ENCODE assay signal across 9 mouse cellular contexts in the genomic region with DNA sequence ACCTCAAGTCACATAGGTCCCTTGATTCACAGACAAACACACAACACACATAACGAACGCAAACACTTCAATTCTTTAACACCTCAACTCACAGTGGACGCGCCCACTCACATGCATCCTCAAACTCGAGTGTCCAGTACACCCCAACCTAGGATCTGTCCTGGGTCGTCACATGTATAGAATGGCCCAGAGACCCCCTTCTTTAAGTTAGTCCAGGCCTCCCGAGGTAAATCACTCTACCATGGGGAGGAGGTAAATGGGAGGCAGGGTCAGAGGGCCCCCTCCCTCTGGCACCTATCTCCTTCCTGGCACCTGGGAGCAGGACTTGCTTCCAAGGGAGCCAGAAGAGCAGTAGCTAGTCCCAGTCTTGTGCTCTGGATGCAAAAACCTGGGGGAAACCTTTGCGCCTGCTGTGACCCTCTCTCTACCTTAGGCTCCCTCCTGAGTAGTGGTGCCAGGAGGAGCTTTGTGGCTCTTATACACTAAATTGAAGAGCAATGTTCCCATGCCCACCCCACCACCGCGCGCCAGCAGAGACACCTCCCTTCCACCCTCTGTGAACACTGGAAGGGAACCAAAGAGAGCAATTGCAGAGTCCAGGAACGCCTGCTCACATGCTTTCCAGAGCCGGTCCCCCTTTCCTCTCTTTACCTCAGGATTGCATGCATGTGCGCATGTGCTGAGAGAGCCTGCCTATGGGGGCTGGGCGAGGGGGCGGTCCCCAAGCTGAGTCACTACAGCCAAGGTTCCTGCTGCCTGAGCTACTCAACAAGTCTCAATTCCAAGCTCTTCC. TPM values are rescaled to one million over a fixed set of nuclear protein-coding genes. Genes with fewer than 3 reads are reported as not detected.
DNase-seq lines count a peak whose midpoint lies in the region; ATAC-seq lines count a peak whose summit lies in the region.
"Had no signal": no experiment of that assay in that cellular context is flagged by ENCODE, and none has a peak within 500 bp of the region (broad histone marks: within the 10 kb centered on the region; RNA-seq: fewer than 3 reads in every experiment).

No protein-coding gene starts in this region.

- H3K4me2 ChIP-seq in neural tube, embryonic 11.5 days (ENCODE audit: low read depth): no peak overlapping the region; the same call in 1 of the 2 replicates
- H3K4me2 ChIP-seq in heart, embryonic 11.5 days: peak overlapping the region; percentile 64
- peak overlapping the region; percentile 20; the same call in 1 of the 2 replicates for H3K4me2 ChIP-seq in kidney, embryonic 16.5 days (replicated peaks; ENCODE audit: low read depth, low read length)
- H3K4me2 ChIP-seq in limb, embryonic 15.5 days: peak overlapping the region; percentile 34
- H3K4me2 ChIP-seq in neural tube, embryonic 14.5 days (ENCODE audit: low read depth, low read length): peak overlapping the region; percentile 84

- peaks cover 77% of the 10 kb centered on the region for H3K27me3 ChIP-seq in neural tube, embryonic 11.5 days (ENCODE audit: control insufficient read depth, insufficient read depth, low read length)
- H3K27me3 ChIP-seq in heart, embryonic 11.5 days (ENCODE audit: control insufficient read depth, insufficient read depth, low read length): peaks cover 97% of the 10 kb centered on the region
- H3K27me3 ChIP-seq in kidney, embryonic 16.5 days (ENCODE audit: insufficient read depth, low read length): peaks cover 100% of the 10 kb centered on the region
- H3K27me3 ChIP-seq in limb, embryonic 15.5 days: peaks cover 100% of the 10 kb centered on the region
- H3K27me3 ChIP-seq in neural tube, embryonic 14.5 days (ENCODE audit: control insufficient read depth, insufficient read depth, low read length): peaks cover 36% of the 10 kb centered on the region

- 13% methylated on average over 16 of the region's 16 CpGs for WGBS in neural tube, embryonic 11.5 days
- WGBS in heart, embryonic 11.5 days (ENCODE audit: insufficient replicate concordance): 10% methylated on average over 16 of the region's 16 CpGs
- WGBS in kidney, embryonic 16.5 days: 7% methylated on average over 16 of the region's 16 CpGs
- 11% methylated on average over 16 of the region's 16 CpGs for WGBS in limb, embryonic 15.5 days
- WGBS in neural tube, embryonic 14.5 days: 11% methylated on average over 16 of the region's 16 CpGs

- H3K9ac ChIP-seq in neural tube, embryonic 11.5 days (ENCODE audit: low read length): no peak overlapping the region
- no peak overlapping the region for H3K9ac ChIP-seq in heart, embryonic 11.5 days (ENCODE audit: low read depth, low read length)
- H3K9ac ChIP-seq in kidney, embryonic 16.5 days (replicated peaks; ENCODE audit: low read length): no peak overlapping the region
- H3K9ac ChIP-seq in limb, embryonic 15.5 days: no peak overlapping the region
- H3K9ac ChIP-seq in neural tube, embryonic 14.5 days (replicated peaks; ENCODE audit: low read depth, low read length): no peak overlapping the region; the same call in 1 of the 2 replicates

- no peak overlapping the region for H3K4me3 ChIP-seq in neural tube, embryonic 11.5 days (ENCODE audit: low read depth, low read length)
- H3K4me3 ChIP-seq in heart, embryonic 11.5 days (ENCODE audit: low read depth, low read length): peak overlapping the region; percentile 48; the same call in 1 of the 2 replicates
- peak overlapping the region; percentile 4; the same call in 1 of the 2 replicates for H3K4me3 ChIP-seq in kidney, embryonic 16.5 days (ENCODE audit: low read length)
- peak overlapping the region; percentile 15 for H3K4me3 ChIP-seq in limb, embryonic 15.5 days
- peak overlapping the region; percentile 50 for H3K4me3 ChIP-seq in neural tube, embryonic 14.5 days (ENCODE audit: low read depth, low read length)

- peaks cover 19% of the 10 kb centered on the region for H3K4me1 ChIP-seq in neural tube, embryonic 11.5 days (ENCODE audit: control insufficient read depth, insufficient read depth, low read length)
- H3K4me1 ChIP-seq in heart, embryonic 11.5 days (ENCODE audit: control insufficient read depth, insufficient read depth, low read length): peaks cover 23% of the 10 kb centered on the region
- H3K4me1 ChIP-seq in kidney, embryonic 16.5 days (ENCODE audit: insufficient read depth, low read length): peaks cover 14% of the 10 kb centered on the region; the same call in 1 of the 2 replicates
- H3K4me1 ChIP-seq in limb, embryonic 15.5 days: peaks cover 56% of the 10 kb centered on the region
- peaks cover 46% of the 10 kb centered on the region for H3K4me1 ChIP-seq in neural tube, embryonic 14.5 days (ENCODE audit: control insufficient read depth, insufficient read depth, low read length)

- H3K9me3 ChIP-seq in neural tube, embryonic 11.5 days (ENCODE audit: control insufficient read depth, low read length): no peaks in the 10 kb centered on the region
- no peaks in the 10 kb centered on the region for H3K9me3 ChIP-seq in heart, embryonic 11.5 days (replicated peaks; ENCODE audit: control insufficient read depth, low read length)
- no peaks in the 10 kb centered on the region for H3K9me3 ChIP-seq in kidney, embryonic 16.5 days (ENCODE audit: low read length)
- H3K9me3 ChIP-seq in limb, embryonic 15.5 days: no peaks in the 10 kb centered on the region
- no peaks in the 10 kb centered on the region for H3K9me3 ChIP-seq in neural tube, embryonic 14.5 days (ENCODE audit: control insufficient read depth, low read length)

- peak; percentile 64 for DNase-seq in neural tube, embryonic 11.5 days (ENCODE audit: low spot score)
- no peak for DNase-seq in neural tube, embryonic 10.5 days (ENCODE audit: extremely low spot score, low spot score)
- peak; percentile 35 to 63 for DNase-seq in cerebellum, postnatal 4 days (ENCODE audit: low spot score in 2 of 2)
- no peak for DNase-seq in thymus, postnatal 14 days

- no peaks in the 10 kb centered on the region for H3K36me3 ChIP-seq in neural tube, embryonic 11.5 days (ENCODE audit: control insufficient read depth, insufficient read depth, low read length)
- H3K36me3 ChIP-seq in heart, embryonic 11.5 days (ENCODE audit: control insufficient read depth, insufficient read depth, low read length): no peaks in the 10 kb centered on the region
- H3K36me3 ChIP-seq in kidney, embryonic 16.5 days (ENCODE audit: insufficient read depth, low read length): no peaks in the 10 kb centered on the region
- no peaks in the 10 kb centered on the region for H3K36me3 ChIP-seq in limb, embryonic 15.5 days
- H3K36me3 ChIP-seq in neural tube, embryonic 14.5 days (ENCODE audit: control insufficient read depth, insufficient read depth, low read length): no peaks in the 10 kb centered on the region

- ATAC-seq in neural tube, embryonic 11.5 days (ENCODE audit: insufficient read depth, low FRiP score, low TSS enrichment): no peak
- no peak for ATAC-seq in heart, embryonic 11.5 days (replicated peaks; ENCODE audit: insufficient number of reproducible peaks, low FRiP score, low TSS enrichment)
- no peak for ATAC-seq in kidney, embryonic 16.5 days (ENCODE audit: low FRiP score, low TSS enrichment)
- ATAC-seq in limb, embryonic 15.5 days (ENCODE audit: insufficient number of reproducible peaks, low FRiP score, low TSS enrichment, low read depth): no peak
- peak; percentile 18 for ATAC-seq in neural tube, embryonic 14.5 days (ENCODE audit: low read depth)

- no peak overlapping the region for H3K27ac ChIP-seq in neural tube, embryonic 11.5 days (ENCODE audit: low read depth, low read length)
- no peak overlapping the region for H3K27ac ChIP-seq in heart, embryonic 11.5 days (ENCODE audit: low read depth, low read length)
- no peak overlapping the region for H3K27ac ChIP-seq in kidney, embryonic 16.5 days (ENCODE audit: low read length)
- H3K27ac ChIP-seq in limb, embryonic 15.5 days: no peak overlapping the region
- no peak overlapping the region for H3K27ac ChIP-seq in neural tube, embryonic 14.5 days (ENCODE audit: low read depth, low read length)
- H3K27ac ChIP-seq: macrophage had no signal

RNA-seq across cellular contexts. Expression of a gene that starts 8.2 kb away (rescaled TPM):
- 10.9 and 12.7 TPM in 2 replicates for polyA plus RNA-seq in neural tube, embryonic 11.5 days (2014; fragmentation: Nextera tagmentation; extraction: Ambion mirVana)
- polyA plus RNA-seq in heart, embryonic 11.5 days (2014; fragmentation: Nextera tagmentation; extraction: Ambion mirVana): 8.8 and 9.1 TPM in 2 replicates
- 4.5 and 5.4 TPM in 2 replicates for polyA plus RNA-seq in kidney, embryonic 16.5 days (2015; fragmentation: Nextera tagmentation; extraction: Ambion mirVana)
- 5.5 and 5.8 TPM in 2 replicates for polyA plus RNA-seq in limb, embryonic 15.5 days (2015; fragmentation: Nextera tagmentation; extraction: Ambion mirVana)
- 85.8 and 127 TPM in 2 replicates for polyA plus RNA-seq in neural tube, embryonic 14.5 days (2014; fragmentation: Nextera tagmentation; extraction: Ambion mirVana)

RNA-seq across cellular contexts. Expression of a gene that starts 9.2 kb away (rescaled TPM):
- 22.0 and 24.5 TPM in 2 replicates for polyA plus RNA-seq in neural tube, embryonic 11.5 days (2014; fragmentation: Nextera tagmentation; extraction: Ambion mirVana)
- polyA plus RNA-seq in heart, embryonic 11.5 days (2014; fragmentation: Nextera tagmentation; extraction: Ambion mirVana): 9.6 and 9.7 TPM in 2 replicates
- polyA plus RNA-seq in kidney, embryonic 16.5 days (2015; fragmentation: Nextera tagmentation; extraction: Ambion mirVana): 22.4 and 26.0 TPM in 2 replicates
- 12.8 and 13.2 TPM in 2 replicates for polyA plus RNA-seq in limb, embryonic 15.5 days (2015; fragmentation: Nextera tagmentation; extraction: Ambion mirVana)
- polyA plus RNA-seq in neural tube, embryonic 14.5 days (2014; fragmentation: Nextera tagmentation; extraction: Ambion mirVana): 42.5 and 53.1 TPM in 2 replicates

RNA-seq across cellular contexts. Expression of a gene that starts 14.7 kb away (rescaled TPM):
- polyA plus RNA-seq in neural tube, embryonic 11.5 days (2014; fragmentation: Nextera tagmentation; extraction: Ambion mirVana): 4.1 and 4.3 TPM in 2 replicates
- 6.8 and 7.3 TPM in 2 replicates for polyA plus RNA-seq in heart, embryonic 11.5 days (2014; fragmentation: Nextera tagmentation; extraction: Ambion mirVana)
- 9.7 and 11.5 TPM in 2 replicates for polyA plus RNA-seq in kidney, embryonic 16.5 days (2015; fragmentation: Nextera tagmentation; extraction: Ambion mirVana)
- 11.4 and 13.5 TPM in 2 replicates for polyA plus RNA-seq in limb, embryonic 15.5 days (2015; fragmentation: Nextera tagmentation; extraction: Ambion mirVana)
- polyA plus RNA-seq in neural tube, embryonic 14.5 days (2014; fragmentation: Nextera tagmentation; extraction: Ambion mirVana): 1.4 and 2.2 TPM in 2 replicates

RNA-seq across cellular contexts. Expression of a gene that starts 19.7 kb away (rescaled TPM):
- polyA plus RNA-seq in neural tube, embryonic 11.5 days (2014; fragmentation: Nextera tagmentation; extraction: Ambion mirVana): 263 and 274 TPM in 2 replicates
- 124 and 139 TPM in 2 replicates for polyA plus RNA-seq in heart, embryonic 11.5 days (2014; fragmentation: Nextera tagmentation; extraction: Ambion mirVana)
- polyA plus RNA-seq in kidney, embryonic 16.5 days (2015; fragmentation: Nextera tagmentation; extraction: Ambion mirVana): 188 and 198 TPM in 2 replicates
- 150 and 176 TPM in 2 replicates for polyA plus RNA-seq in limb, embryonic 15.5 days (2015; fragmentation: Nextera tagmentation; extraction: Ambion mirVana)
- polyA plus RNA-seq in neural tube, embryonic 14.5 days (2014; fragmentation: Nextera tagmentation; extraction: Ambion mirVana): 346 and 359 TPM in 2 replicates

RNA-seq across cellular contexts. Expression of a gene that starts 22.1 kb away (rescaled TPM):
- polyA plus RNA-seq in neural tube, embryonic 11.5 days (2014; fragmentation: Nextera tagmentation; extraction: Ambion mirVana): 6.8 and 7.3 TPM in 2 replicates
- 3.1 and 4.0 TPM in 2 replicates for polyA plus RNA-seq in heart, embryonic 11.5 days (2014; fragmentation: Nextera tagmentation; extraction: Ambion mirVana)
- 14.7 and 16.9 TPM in 2 replicates for polyA plus RNA-seq in kidney, embryonic 16.5 days (2015; fragmentation: Nextera tagmentation; extraction: Ambion mirVana)
- polyA plus RNA-seq in limb, embryonic 15.5 days (2015; fragmentation: Nextera tagmentation; extraction: Ambion mirVana): 3.1 and 3.6 TPM in 2 replicates
- polyA plus RNA-seq in neural tube, embryonic 14.5 days (2014; fragmentation: Nextera tagmentation; extraction: Ambion mirVana): 10.7 and 12.7 TPM in 2 replicates

Comparison
In these comparisons a context has a peak if more than half of its experiments do, and no peak if none do; other contexts are left out.
1. DNase-seq: peak in neural tube, embryonic 11.5 days (single experiment) and cerebellum, postnatal 4 days (2 of 2); none in neural tube, embryonic 10.5 days (single experiment) and thymus, postnatal 14 days (single experiment).